25 mouse cellular contexts compared by ENCODE assay signal in genomic region chr7:143505411-143505810, GRCm38 (mm10). TPM values are rescaled to one million over a fixed set of nuclear protein-coding genes. Genes with fewer than 3 reads are reported as not detected.
"Had no signal": no experiment of that assay in that cellular context is flagged by ENCODE, and none has a peak within 500 bp of the region (broad histone marks: within the 10 kb centered on the region; RNA-seq: fewer than 3 reads in every experiment).

No protein-coding gene starts in this region.

- ATAC-seq: hindbrain, postnatal 0 days; intestine, embryonic 16.5 days had no signal

- H3K36me3 ChIP-seq: heart, embryonic 13.5 days; heart, embryonic 15.5 days; hindbrain, embryonic 13.5 days; hindbrain, embryonic 15.5 days; kidney, embryonic 15.5 days; limb, embryonic 10.5 days; limb, embryonic 12.5 days; liver, embryonic 13.5 days; liver, embryonic 15.5 days had no signal

- H3K9ac ChIP-seq: heart, embryonic 13.5 days; heart, embryonic 15.5 days; hindbrain, embryonic 13.5 days; hindbrain, embryonic 15.5 days; kidney, embryonic 15.5 days; limb, embryonic 12.5 days; liver, embryonic 13.5 days; liver, embryonic 15.5 days; liver, postnatal 0 days had no signal

- H3K27ac ChIP-seq: heart, adult 2 months; heart, embryonic 13.5 days; heart, embryonic 15.5 days; hindbrain, embryonic 13.5 days; hindbrain, embryonic 15.5 days; hindbrain, postnatal 0 days; kidney, embryonic 15.5 days; kidney, postnatal 0 days; left cerebral cortex, adult 2 months; limb, embryonic 10.5 days; limb, embryonic 12.5 days; liver, embryonic 13.5 days; liver, embryonic 15.5 days had no signal

- H3K4me3 ChIP-seq: heart, adult 2 months; heart, embryonic 13.5 days; heart, embryonic 15.5 days; hindbrain, embryonic 13.5 days; hindbrain, embryonic 15.5 days; kidney, embryonic 15.5 days; left cerebral cortex, adult 2 months; limb, embryonic 10.5 days; limb, embryonic 12.5 days; liver, embryonic 13.5 days; liver, embryonic 15.5 days had no signal

- H3K9me3 ChIP-seq: heart, embryonic 13.5 days; heart, embryonic 15.5 days; hindbrain, embryonic 13.5 days; hindbrain, embryonic 15.5 days; kidney, embryonic 15.5 days; limb, embryonic 10.5 days; limb, embryonic 12.5 days; liver, embryonic 13.5 days; liver, embryonic 15.5 days had no signal

RNA-seq across cellular contexts. Expression of gene Phlda2, which starts 2.5 kb away (rescaled TPM):
- total RNA-seq: gastrocnemius, adult 8-10 months; gastrocnemius, postnatal 14 days; gastrocnemius, postnatal 36 days; heart, adult 2 months; heart, postnatal 14 days; heart, postnatal 36 days; layer of hippocampus, adult 18-20 months; layer of hippocampus, postnatal 14 days; left cerebral cortex, adult 2 months; left cerebral cortex, postnatal 14 days; left cerebral cortex, postnatal 36 days had no signal
- polyA plus RNA-seq: heart, adult 2 months; heart, postnatal 0 days had no signal
